Mouse (Mus musculus): Measurements from ENCODE around the gene Pip4k2c. TPM values are rescaled to one million over a fixed set of nuclear protein-coding genes. Genes with fewer than 3 reads are reported as not detected.

The Pip4k2c gene
- total RNA-seq (2015) (9.7 and 11.2 TPM in 2 replicates), total RNA-seq (2017) (11.4 and 12.1 TPM in 2 replicates)

DNA sequence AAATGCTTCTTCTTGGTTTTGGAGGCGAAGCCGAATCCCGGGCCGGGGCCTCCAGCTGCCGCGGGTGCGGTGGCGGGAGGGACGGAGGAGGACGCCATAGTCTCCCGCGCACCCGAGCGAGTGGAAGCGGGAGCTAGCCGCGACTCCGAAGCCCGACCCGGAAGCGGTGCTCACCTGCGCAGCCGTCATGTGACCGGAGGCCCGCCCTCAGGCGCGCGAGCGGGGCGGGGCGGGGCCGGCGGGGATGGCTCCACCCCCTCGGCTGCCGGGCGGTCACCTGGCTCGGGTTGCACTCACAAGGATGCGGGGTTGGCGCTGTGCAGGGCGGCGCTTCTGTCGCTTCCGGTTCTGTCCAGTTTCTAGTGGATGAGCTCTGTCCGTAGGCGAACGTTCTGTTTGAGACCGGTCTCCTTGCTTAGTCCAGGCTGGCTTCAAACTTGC is at the start of gene Pip4k2c:
Gene Pip4k2c (minus strand): TSS at position 172 of the 441 bp plus-strand sequence.
- ATAC-seq (replicated peaks; ENCODE audit: poor library complexity): peak; percentile 92

DNA sequence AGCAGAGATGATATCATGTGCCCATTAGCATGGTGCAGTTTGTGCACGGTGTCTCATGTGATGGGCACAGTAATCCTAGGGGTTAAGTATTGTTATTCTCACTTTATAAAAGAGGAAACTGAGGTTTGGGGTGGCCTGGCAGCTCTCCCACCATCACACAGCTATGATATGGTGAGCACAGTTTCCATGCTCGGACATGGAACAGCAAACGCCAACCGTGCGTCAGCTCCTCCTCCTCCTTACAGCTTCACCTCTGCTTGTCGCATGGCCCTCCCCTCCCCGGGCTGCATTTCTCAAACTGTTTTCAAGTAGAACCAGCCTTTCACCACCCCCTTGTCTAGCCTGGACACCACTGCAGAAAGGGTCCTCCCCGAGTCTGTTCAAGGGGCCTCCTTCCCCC is 47.1 kb upstream of the Pip4k2c start:
- peak; percentile 30 for ATAC-seq (replicated peaks; ENCODE audit: poor library complexity)

DNA sequence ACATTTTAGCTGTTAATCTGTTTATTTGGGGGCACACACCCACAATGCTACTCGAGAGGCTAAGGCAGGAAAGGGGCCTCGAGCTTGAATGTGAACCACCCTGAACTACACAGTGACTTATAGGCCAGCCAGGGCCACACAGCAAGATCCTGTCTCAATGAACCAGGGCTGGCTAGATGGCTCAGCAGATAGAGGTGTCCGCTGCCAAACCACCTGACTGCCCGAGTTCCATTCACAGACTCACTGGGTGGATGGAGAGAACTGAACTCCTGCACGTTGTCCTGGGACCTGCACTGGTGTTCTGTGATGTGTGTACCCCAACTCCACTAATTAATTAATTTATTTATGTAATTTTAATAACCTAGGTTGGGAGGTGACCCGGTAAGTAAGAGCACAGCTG is 46.4 kb upstream of the Pip4k2c start:
- no peak for ATAC-seq (replicated peaks; ENCODE audit: poor library complexity)

DNA sequence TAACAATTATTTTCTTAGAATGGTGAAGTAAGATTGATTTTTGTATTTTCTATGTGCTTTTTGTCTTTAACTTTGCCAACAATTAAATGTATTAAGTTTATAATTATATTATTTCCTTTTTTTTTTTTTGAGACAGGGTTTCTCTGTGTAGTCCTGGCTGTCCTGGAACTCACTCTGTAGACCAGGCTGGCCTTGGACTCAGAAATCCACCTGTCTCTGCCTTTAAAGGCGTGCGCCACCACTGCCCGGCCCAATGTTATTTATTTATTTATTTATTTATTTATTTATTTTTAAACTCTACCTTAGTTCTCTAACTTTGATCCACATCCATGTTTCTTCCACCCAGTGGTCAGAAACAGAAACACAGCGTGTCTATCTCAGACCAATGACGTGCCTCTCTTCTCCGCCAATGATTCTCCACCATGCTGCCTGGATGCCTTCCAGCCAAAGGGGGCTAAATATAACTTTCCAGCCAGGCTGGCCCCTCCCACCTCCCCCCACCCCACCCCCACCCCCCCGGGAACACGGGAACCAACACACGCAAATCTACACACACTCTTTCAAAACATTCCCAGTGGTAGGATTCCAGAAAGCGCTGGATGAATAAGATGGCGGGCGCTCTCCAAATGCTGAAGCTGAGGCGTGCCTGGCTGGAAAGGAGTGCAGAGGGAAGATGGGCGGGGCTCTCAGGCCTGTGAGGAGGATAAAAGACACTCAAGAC is 44.4 kb upstream of the Pip4k2c start:
- peak; percentile 70 for ATAC-seq (replicated peaks; ENCODE audit: poor library complexity)

DNA sequence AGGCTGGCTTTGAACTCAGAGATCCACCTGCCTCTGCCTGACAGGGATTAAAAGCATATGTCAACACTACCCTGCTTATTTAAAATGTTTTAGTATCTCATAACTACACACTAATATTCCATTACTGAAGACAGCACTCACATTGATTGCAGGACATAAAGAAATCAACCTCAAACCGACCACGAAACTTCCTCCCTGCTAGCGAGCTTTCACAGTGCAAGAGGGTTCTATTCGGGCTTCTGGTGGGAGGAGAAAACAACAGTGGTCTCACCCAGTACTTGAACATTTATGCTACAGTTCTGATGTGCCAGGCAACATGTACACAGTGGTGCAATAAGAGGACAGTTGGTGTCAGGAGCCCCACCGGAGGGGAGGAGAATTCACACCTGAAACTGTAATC is 39.4 kb upstream of the Pip4k2c start:
- ATAC-seq (replicated peaks; ENCODE audit: poor library complexity): peak; percentile 52

DNA sequence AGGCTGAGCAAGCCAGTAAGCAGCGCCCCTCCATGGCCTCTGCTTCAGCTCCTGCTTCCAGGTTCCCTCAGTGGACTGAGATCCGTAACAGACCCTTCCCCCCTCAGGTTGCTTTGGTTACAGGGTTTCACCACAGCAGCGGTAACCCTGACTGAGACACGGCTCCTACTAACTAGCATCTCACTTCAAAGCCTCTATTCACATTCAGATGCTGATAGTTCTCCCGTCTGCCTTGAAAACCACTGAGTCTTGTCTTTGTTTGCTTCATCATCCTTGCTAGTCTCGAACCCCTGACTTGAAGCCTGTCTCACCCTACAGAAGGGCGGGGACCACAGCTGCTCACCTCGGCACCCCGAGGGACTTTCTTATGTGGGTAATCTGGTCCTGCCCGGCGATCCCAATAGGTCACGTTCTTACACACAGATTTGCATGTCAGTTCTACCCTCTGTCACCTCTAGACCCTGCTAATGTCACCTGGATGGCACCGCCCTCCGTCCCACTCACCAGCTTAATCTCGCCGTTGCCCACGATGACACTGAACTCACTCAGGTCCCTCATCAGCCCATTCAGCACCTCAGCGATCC is 26.9 kb upstream of the Pip4k2c start:
- ATAC-seq (replicated peaks; ENCODE audit: poor library complexity): no peak

DNA sequence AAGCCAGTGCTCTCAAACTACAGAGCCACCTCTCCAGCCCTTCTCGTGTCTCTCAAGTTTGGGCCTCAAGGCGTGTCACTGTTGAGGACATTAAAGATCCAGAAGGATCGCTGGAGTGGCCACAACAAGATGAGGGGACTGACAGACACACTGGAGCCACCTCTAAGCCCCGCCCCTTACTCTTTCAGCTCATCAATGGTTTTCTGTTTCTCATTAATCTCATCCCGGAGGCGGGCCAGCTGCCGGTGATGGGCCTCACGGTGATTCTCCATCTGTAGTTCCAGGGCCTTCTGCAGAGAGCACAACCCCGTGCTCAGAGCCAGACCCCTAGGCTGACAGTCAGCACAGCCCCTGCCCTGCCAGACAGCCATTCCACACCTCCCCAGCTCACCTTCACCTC is 25.2 kb upstream of the Pip4k2c start:
- ATAC-seq (replicated peaks; ENCODE audit: poor library complexity): no peak

DNA sequence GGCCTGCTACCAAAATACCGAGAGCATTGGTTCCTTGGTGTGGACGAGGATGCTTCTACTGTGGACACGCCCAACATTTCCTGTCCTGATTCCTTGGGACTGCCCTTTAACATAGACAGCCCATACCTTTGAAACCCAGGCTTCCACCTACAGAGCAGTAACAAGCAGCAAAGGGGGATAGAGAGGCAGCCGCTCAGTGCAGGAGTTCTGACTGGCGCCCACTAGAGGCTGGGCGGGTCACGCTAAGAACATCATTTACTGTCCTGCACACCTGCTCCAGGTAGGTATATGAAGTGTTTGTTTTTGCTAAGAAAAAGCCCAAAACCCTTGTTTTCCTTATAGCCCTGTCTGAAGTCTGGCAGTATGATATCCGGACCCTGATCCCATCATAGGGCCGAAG is 21.8 kb upstream of the Pip4k2c start:
- no peak for ATAC-seq (replicated peaks; ENCODE audit: poor library complexity)

DNA sequence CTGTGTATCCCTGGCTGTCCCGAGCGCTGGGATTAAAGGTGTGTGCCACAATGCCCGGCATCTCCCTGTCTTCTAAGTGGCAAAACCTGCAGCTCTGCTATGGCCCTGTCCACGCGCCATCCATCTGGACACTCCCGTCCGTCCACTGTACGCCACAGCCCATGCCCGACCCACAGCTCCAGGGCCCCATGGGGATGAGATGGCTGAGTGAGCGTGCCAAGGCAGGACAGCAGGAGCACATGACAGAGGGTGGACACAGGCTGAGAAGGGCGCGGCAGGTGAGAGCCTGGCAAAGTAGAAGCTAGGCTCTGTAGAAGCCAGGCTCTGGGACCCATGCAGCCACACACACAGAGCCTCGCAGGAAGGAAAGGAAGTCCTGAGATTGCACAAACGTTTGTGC is 20.4 kb upstream of the Pip4k2c start:
- ATAC-seq (replicated peaks; ENCODE audit: poor library complexity): no peak

DNA sequence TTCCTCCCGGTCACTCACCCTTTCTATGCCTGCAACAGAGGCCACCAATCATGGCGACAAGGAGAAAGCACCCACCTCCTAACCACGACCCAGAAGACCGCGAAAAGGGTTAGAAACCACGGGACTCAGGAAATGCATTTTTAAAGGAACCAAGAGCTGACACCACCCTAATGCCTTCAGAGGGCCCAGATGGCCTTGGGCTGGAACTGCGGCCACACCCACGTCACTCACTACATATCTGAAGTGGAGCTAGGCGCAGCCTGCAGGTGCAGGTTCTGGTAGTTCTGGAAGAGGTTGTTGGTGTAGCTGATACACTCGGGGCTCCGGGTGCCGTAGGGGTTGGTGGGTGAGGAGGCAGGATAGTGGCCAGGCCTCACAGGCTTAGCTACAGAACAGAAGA is 19.3 kb upstream of the Pip4k2c start:
- peak; percentile 44 for ATAC-seq (replicated peaks; ENCODE audit: poor library complexity)

DNA sequence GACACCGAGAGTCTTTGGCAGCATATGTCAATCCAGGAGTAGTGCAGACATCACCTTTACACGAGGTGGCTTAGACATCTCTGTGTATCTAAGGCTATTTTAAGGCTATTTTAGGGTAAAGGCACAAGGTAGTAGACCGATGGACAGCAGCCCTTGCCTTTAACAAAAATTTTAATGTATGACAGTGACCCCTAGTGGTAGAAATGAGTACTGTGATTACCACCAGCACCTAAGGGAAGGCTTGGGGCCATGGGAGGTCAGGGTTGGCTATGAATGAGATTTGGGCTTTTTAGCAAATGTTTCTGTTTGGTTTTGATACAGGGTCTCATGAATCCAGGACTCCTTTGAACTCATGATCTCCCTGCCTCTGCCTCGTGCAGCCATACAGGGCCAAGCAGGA is 17.5 kb upstream of the Pip4k2c start:
- peak; percentile 51 for ATAC-seq (replicated peaks; ENCODE audit: poor library complexity)

DNA sequence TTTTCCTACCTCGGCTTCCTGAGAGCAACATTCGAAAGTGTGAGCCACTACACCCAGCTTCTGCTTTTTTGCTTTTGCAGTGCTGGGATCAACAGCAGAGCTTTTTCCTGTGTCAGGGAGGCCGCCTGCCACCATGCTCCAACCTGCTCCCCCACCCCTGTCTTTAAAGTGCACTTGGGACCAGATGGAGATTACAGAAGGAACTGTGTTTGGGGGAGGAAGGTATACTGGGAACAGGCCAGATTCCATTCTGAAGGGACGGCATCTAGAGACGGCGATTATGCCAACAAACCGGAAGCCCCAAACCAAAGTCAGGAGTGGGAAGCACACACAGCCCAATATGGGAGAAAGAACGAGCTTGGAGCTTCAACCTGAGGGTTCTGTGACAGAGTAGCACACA is 15.8 kb upstream of the Pip4k2c start:
- peak; percentile 36 for ATAC-seq (replicated peaks; ENCODE audit: poor library complexity)

DNA sequence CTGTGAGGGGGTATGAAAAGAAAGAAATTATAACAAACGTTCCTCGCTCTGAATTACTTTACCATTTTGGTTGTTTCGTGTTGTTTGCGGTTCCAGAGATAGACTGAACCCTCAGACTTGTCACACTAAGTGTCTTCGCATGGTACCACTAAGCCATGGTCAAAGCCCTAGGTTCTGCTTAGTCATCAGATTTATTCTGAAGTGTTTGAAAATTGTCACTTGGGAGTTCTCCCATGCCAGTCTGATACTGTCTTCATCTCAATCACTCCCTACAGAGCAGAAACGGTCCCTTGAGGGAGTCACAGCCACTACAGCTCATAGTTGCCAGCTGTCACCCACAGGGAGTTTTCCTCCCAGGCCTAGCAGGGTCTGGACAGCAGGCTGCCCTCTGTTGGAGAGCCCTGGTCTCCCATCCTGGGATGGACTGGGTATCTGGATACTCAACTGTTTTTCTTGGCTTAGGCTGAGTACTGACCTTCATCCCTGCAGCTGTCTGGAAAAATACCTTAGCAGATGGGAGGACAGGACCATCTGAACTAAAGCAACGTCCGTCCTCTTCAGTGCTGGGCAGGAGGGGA is 15.0 kb upstream of the Pip4k2c start:
- ATAC-seq (replicated peaks; ENCODE audit: poor library complexity): no peak; the same call in 1 of the 2 replicates

DNA sequence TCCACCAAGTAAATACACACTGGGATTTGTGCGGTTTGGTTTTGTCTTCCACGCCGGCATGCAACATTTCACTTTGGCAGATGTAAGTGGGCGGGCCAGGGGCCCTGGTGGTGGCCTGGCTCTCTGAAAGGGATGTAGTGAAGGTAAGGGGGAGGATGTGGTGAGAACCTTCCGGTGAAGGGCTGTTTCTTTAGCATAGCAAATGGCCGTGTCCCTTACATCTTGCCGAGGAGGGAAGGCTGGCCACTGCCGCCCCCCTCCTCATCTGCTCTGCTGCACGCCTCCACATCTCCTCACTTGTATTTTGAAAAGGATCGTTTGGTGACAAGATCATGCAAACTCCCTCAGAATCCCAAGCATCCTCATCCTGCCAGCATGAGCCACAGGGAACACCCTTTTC is 14.3 kb upstream of the Pip4k2c start:
- ATAC-seq (replicated peaks; ENCODE audit: poor library complexity): peak; percentile 42

DNA sequence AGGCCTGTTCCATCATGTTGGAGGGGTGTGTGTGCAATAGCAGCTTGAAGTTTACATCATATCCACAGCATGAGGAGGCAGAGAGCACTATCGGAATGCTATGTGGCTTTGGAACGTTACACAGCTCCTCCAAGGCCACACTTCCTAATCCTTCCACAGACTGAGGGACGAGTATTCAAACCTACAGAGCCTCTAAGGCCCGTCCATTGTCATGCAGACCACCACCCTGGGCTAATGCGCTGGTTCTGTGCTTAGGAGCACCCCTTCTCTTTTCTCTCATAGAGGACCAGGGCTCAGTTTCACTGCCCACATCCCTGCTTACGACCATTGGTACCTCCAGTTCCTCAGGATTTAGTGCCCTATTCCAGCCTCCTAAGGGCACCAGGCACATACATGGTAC is 13.8 kb upstream of the Pip4k2c start:
- ATAC-seq (replicated peaks; ENCODE audit: poor library complexity): no peak

DNA sequence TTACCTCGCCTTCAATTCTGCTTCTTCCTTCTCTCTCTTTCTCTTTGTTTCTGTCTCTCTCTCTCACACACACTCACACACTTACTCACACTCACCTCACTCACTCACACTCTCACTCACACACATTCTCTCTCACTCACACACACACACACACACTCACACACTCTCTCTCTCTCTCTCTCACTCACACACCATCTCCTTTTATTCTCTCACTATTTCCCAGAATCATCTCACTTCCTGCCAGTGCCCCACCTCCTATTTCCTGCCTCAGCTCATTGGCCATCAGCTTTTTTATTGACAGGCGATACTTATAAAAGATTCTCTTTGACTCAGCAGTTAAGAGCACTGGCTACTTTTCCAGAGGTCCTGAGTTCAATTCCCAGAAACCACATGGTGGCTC is 7.0 kb upstream of the Pip4k2c start:
- no peak for ATAC-seq (replicated peaks; ENCODE audit: poor library complexity)

DNA sequence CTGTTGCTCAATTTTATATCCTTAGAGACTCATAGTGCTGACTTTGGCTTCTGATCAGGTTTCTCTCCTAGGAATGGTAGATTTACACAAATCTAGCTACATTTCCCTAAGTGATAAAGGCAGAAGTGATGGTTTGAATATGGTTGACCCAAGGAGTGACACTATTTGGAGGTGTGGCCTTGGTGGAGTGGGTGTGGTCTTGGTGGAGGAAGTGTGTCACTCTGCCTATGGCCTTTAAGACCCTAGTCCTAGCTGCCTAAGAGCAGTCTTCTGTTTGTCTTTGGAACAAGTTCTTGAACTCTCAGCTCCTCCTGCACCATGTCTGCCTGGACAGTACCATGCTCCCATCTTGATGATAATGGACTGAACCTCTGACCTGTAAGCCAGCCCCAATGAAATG is 5.8 kb upstream of the Pip4k2c start:
- no peak for ATAC-seq (replicated peaks; ENCODE audit: poor library complexity)

DNA sequence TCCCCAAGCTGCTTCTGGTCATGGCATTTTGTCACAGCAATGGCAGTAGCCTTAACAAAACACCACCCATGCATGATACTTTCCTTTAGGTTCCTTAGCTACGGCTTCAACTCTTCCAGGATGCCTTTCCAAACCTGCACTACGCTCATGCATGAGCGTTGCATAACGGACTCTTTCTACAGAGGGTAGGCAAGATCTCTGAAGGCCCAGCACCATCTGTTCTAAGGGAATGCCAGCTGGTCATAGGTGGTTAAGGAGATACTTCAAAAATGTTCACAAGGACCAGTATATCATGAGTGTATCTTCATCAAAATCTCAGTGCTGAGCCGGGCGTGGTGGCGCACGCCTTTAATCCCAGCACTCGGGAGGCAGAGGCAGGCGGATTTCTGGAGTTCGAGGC is 5.1 kb upstream of the Pip4k2c start:
- ATAC-seq (replicated peaks; ENCODE audit: poor library complexity): no peak

DNA sequence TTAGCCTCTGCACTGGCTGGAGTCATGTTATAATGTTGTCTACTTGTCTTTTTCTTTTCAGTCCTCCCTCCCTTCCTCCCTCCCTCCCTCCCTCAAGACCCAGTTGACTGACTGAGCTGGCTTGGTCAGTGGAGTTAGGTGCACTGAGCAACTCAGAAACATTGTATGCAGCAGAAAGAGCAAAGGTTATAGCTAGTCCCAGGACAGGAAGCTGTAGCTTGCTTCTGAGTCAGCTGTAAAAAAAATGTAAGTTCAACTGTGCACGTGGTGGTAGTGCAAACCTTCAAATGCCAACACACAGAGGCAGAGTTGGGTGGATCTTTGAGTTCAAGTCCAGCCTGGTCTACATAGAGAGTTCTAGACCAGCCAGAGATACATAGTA is 3.0 kb upstream of the Pip4k2c start:
- no peak for ATAC-seq (replicated peaks; ENCODE audit: poor library complexity)

DNA sequence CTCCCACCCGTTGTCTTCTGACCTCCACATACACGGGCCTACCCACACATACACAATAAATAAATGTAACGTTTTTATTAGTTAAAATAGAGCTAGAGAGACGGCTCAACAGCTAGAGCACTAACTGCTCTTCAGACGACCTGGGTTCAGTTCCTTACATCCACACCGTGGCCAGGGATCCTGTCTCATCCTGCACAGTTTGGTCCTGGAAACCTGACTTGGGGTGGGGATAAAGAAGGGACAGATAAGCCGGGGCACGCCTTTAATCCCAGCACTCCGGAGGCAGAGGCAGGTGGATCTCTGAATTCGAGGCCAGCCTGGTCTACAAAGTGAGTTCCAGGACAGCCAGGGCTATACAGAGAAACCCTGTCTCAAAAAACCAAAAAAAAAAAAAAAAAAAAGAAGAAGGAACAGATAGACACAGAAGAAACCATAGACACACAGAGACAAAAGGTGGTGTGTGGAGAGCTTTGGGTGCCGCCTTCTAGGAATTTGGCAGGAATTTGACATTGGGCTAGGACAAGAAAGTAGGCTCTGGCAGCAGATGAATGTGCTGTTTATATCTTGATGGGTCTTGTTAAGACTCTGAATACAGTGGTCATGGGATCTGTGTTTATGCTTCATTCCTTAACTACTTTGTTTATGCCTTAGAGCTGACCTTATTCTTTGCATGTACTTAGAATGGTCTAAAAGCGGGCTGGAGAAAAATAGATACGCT is 2.5 kb upstream of the Pip4k2c start:
- no peak for ATAC-seq (replicated peaks; ENCODE audit: poor library complexity)

DNA sequence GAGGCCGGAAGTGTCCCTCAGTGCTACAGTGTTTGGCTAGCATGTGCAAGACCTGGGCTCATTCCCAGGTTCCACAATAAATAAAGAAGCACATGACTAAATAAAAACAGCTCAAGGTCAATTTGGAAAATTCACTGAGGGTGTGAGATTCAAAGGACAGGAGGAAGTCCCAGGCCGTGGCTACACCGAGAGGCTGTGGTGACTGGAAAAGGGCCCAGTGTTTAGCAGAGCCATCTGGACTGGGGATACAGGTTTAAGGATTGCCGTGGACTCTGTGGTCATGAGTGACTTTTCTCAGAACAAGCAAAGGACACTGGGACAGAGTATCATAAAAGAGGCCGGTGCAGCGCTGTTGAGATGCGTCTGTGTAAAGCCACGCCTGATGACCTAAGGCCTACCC is 1.9 kb upstream of the Pip4k2c start:
- ATAC-seq (replicated peaks; ENCODE audit: poor library complexity): no peak

DNA sequence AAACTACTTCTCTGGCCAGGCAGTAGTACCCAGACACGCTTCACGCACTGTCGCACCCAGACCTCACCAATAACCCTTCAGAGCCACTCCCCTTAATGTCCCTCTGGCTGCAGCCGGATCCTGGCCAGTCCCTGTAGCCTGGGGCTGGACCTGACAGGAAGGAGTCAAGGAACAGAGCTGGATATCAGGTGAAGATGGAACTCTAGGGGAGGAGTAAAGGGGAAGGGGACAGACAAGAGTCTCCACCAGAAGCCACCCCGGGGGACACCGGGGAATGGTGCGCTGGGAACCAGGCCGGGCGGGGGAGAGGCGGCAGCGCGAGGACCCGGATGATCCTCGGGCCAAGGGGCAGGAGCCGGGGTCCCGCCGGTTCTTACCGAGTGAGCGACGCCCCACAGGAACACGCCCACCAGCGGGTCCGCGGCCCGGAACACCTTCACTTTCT is 402 bp downstream of the Pip4k2c start:
- peak; percentile 42 for ATAC-seq (replicated peaks; ENCODE audit: poor library complexity)

All from megakaryocyte progenitor cell, adult 5-6 weeks (primary cell).